Mouse (Mus musculus) liver, adult 2 months (tissue): ENCODE data around the gene Dcun1d3. TPM values are rescaled to one million over a fixed set of nuclear protein-coding genes. Genes with fewer than 3 reads are reported as not detected.

Experiments used
- DNase-seq: peaks from one replicate; pipeline ENCODE4 v3.0.0-alpha.2; 2011; ENCODE audit warnings: low read depth, low spot score; ENCODE audit errors: extremely low read depth
- H3K27ac ChIP-seq: fragments of 200-500 bp; replicated peaks from 2 replicates; pipeline ENCODE4 v1.5.1; 2012; ENCODE audit warnings: low read depth, mild to moderate bottlenecking, control low read depth, inconsistent platforms, low read length; ENCODE audit not compliant: insufficient read depth
- H3K27me3 ChIP-seq: fragments of 200-500 bp; 2 replicates; pipeline ENCODE4 v1.6.1; 2012; ENCODE audit warnings: mild to moderate bottlenecking, moderate library complexity, low read length, inconsistent platforms; ENCODE audit not compliant: control insufficient read depth, insufficient read depth
- H3K36me3 ChIP-seq: fragments of 200-500 bp; 2 replicates; pipeline ENCODE4 v1.6.1; 2012; ENCODE audit warnings: low read length, inconsistent platforms; ENCODE audit not compliant: control insufficient read depth, insufficient read depth
- H3K4me1 ChIP-seq: fragments of 200-500 bp; 2 replicates; pipeline ENCODE4 v1.6.1; 2011; ENCODE audit warnings: low read length; ENCODE audit not compliant: control insufficient read depth, insufficient read depth
- H3K4me3 ChIP-seq: fragments of 200-500 bp; 2 replicates; pipeline ENCODE4 v1.5.1; 2011; ENCODE audit warnings: low read depth, mild to moderate bottlenecking, control low read depth, low read length, moderate library complexity; ENCODE audit not compliant: insufficient read depth
- H3K79me2 ChIP-seq: fragments of 200-500 bp; 2 replicates; pipeline ENCODE4 v1.6.1; 2012; ENCODE audit warnings: inconsistent platforms, mild to moderate bottlenecking, low read length, moderate library complexity; ENCODE audit not compliant: control insufficient read depth, insufficient read depth
- H3K9ac ChIP-seq: fragments of 200-500 bp; 2 replicates; pipeline ENCODE4 v1.6.1; 2012; ENCODE audit warnings: low read depth, mild to moderate bottlenecking, control low read depth, inconsistent platforms, low read length
- CTCF ChIP-seq: fragments of 200-500 bp; IDR thresholded peaks from 2 replicates; pipeline ENCODE4 v1.5.1; 2011; ENCODE audit warnings: low read depth, low read length, control low read depth
- POLR2A ChIP-seq: fragments of 200-500 bp; IDR thresholded peaks from 2 replicates; pipeline ENCODE4 v1.6.1; 2011; ENCODE audit warnings: low read length, control low read depth; ENCODE audit not compliant: insufficient read depth; ENCODE audit errors: extremely low read depth
- WGBS: fragments of 180-500 bp; shearing (Covaris S2); methylation state at CpG from one replicate; pipeline ENCODE4 v1.1.7; 2018; 5-methylcytosine and 5-hydroxymethylcytosine counted together
- polyA plus RNA-seq: library from polyadenylated mRNA; depleted of rRNA; stranded (reverse); fragments of >200 nt; gene quantifications from 2 replicates; pipeline ENCODE4 v1.2.3, GENCODE M21; 2012
- total RNA-seq: library from RNA; depleted of rRNA; stranded (reverse); fragments of >200 nt; gene quantifications from 2 replicates; pipeline ENCODE4 v1.2.3, GENCODE M21; 2014

Dcun1d3 gene
- total and polyA plus RNA-seq, 2 experiments: 5.3 to 5.7 TPM

DNA sequence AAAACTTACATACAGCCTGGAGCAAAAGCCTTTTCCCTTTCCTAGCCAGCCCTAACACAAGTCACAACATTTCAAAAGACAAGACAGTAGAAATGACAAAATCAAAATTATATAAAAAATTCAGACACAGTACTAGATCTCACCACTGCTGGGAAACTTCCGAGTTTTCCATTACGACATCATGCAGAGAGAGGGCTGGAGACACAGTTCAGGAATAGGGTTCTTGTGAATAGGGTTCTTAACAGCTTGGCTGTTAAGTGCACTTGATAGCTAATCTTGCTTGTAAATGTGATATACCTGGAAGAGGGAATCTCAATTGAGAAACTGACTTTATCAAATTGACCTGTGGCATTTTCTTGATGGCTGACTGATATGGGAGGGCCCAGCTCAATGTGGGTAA is 14.9 kb downstream of the Dcun1d3 start:
- H3K36me3 ChIP-seq: peaks cover 6% of the 10 kb centered on the region; the same call in 1 of the 2 replicates
- TF ChIP-seq POLR2A (no peak), CTCF (no peak)
- no peak overlapping the region for H3K4me3 ChIP-seq
- peaks cover 21% of the 10 kb centered on the region; the same call in 1 of the 2 replicates for H3K79me2 ChIP-seq
- WGBS: 60% methylated on average over 2 of the region's 2 CpGs
- peaks cover 18% of the 10 kb centered on the region for H3K4me1 ChIP-seq
- DNase-seq: peak; percentile 45
- no peak overlapping the region for H3K9ac ChIP-seq
- no peaks in the 10 kb centered on the region for H3K27me3 ChIP-seq
- no peak overlapping the region for H3K27ac ChIP-seq

- WGBS: 39% methylated on average over 5 of the region's 5 CpGs
- no peak overlapping the region for H3K9ac ChIP-seq
- peaks cover 6% of the 10 kb centered on the region; the same call in 1 of the 2 replicates for H3K36me3 ChIP-seq
- no peak overlapping the region for H3K4me3 ChIP-seq
- H3K27me3 ChIP-seq: no peaks in the 10 kb centered on the region
- peaks cover 21% of the 10 kb centered on the region; the same call in 1 of the 2 replicates for H3K79me2 ChIP-seq
- peaks cover 20% of the 10 kb centered on the region for H3K4me1 ChIP-seq
- H3K27ac ChIP-seq: peak overlapping the region; percentile 71
- TF ChIP-seq CTCF: no peak
- TF ChIP-seq POLR2A: no peak
- DNase-seq: peak; percentile 92
These were observed 15.8 kb downstream of the Dcun1d3 start for GRCm38 (mm10) chr7:119880345-119880744.

GRCm38 (mm10) chr7:119879171-119879570 is 16.9 kb downstream of the Dcun1d3 start:
- no peak overlapping the region for H3K27ac ChIP-seq
- no peak for TF ChIP-seq POLR2A
- TF ChIP-seq CTCF: no peak
- H3K36me3 ChIP-seq: peaks cover 6% of the 10 kb centered on the region; the same call in 1 of the 2 replicates
- peaks cover 18% of the 10 kb centered on the region; the same call in 1 of the 2 replicates for H3K79me2 ChIP-seq
- 75% methylated on average over 4 of the region's 4 CpGs for WGBS
- H3K9ac ChIP-seq: no peak overlapping the region
- peaks cover 20% of the 10 kb centered on the region for H3K4me1 ChIP-seq
- H3K27me3 ChIP-seq: no peaks in the 10 kb centered on the region
- no peak overlapping the region for H3K4me3 ChIP-seq
- peak; percentile 35 for DNase-seq

- Histone ChIP-seq H3K4me1 (peaks cover 18% of the 10 kb centered on the region), H3K79me2 (peaks cover 25% of the 10 kb centered on the region; the same call in 1 of the 2 replicates), H3K9ac (no peak overlapping the region), H3K4me3 (no peak overlapping the region), H3K27ac (no peak overlapping the region), H3K27me3 (no peaks in the 10 kb centered on the region), H3K36me3 (peaks cover 6% of the 10 kb centered on the region; the same call in 1 of the 2 replicates)
- TF ChIP-seq POLR2A: no peak
- TF ChIP-seq CTCF: no peak
- DNase-seq: peak; percentile 94
- 53% methylated on average over 3 of the region's 3 CpGs for WGBS
These were observed 20.2 kb downstream of the Dcun1d3 start for GRCm38 (mm10) chr7:119875776-119876440.

- Histone ChIP-seq H3K27ac (no peak overlapping the region), H3K36me3 (peaks cover 9% of the 10 kb centered on the region), H3K27me3 (no peaks in the 10 kb centered on the region), H3K9ac (no peak overlapping the region), H3K79me2 (peaks cover 11% of the 10 kb centered on the region; the same call in 1 of the 2 replicates), H3K4me1 (peaks cover 3% of the 10 kb centered on the region; the same call in 1 of the 2 replicates), H3K4me3 (no peak overlapping the region)
- DNase-seq: no peak
- TF ChIP-seq CTCF (no peak), POLR2A (no peak)
- 65% methylated on average over 2 of the region's 2 CpGs for WGBS
These were observed 23.0 kb downstream of the Dcun1d3 start for GRCm38 (mm10) chr7:119873050-119873449.

GRCm38 (mm10) chr7:119872204-119872603 is 23.9 kb downstream of the Dcun1d3 start:
- Histone ChIP-seq H3K36me3 (peaks cover 6% of the 10 kb centered on the region), H3K79me2 (peaks cover 9% of the 10 kb centered on the region; the same call in 1 of the 2 replicates), H3K27me3 (no peaks in the 10 kb centered on the region), H3K4me1 (peaks cover 3% of the 10 kb centered on the region; the same call in 1 of the 2 replicates), H3K9ac (no peak overlapping the region), H3K4me3 (no peak overlapping the region), H3K27ac (no peak overlapping the region)
- WGBS: 97% methylated on average over 4 of the region's 4 CpGs
- no peak for TF ChIP-seq POLR2A
- TF ChIP-seq CTCF: no peak
- no peak for DNase-seq
